Mouse (Mus musculus) heart, adult 2 months (tissue): ENCODE results near the gene Osbpl2.

Source experiments
- CTCF ChIP-seq: fragments of 200-600 bp; IDR thresholded peaks from 2 replicates; pipeline ENCODE4 v1.8.1; 2022; ENCODE audit warnings: antibody characterized with exemption, mild to moderate bottlenecking, moderate library complexity
- POLR2A ChIP-seq: fragments of 200-500 bp; IDR thresholded peaks from 2 replicates; pipeline ENCODE4 v1.6.1; 2011; ENCODE audit warnings: mild to moderate bottlenecking, low read depth, low read length, control low read depth; ENCODE audit not compliant: insufficient read depth

- TF ChIP-seq POLR2A = no peak
- no peak for TF ChIP-seq CTCF
Observed at GRCm38 (mm10) chr2:180198782-180199181, 79.7 kb downstream of the Osbpl2 start.
